Mouse (Mus musculus) limb, embryonic 10.5 days (tissue): ENCODE measurements at regions not wholly inside any gene's neighbourhood (a gene's known extent, or its start where the extent isn't known, plus 50 kb on each side); places are given as distances from the start of the nearest gene placed in this dataset.

Experiments used
- DNase-seq: peaks from one replicate; pipeline ENCODE4 v3.0.0-alpha.2; 2017; ENCODE audit warnings: low spot score
- H3K27ac ChIP-seq: fragments of 300-500 bp; sonication (generic); 2 replicates; pipeline ENCODE4 v1.5.1; 2016; ENCODE audit warnings: mild to moderate bottlenecking
- H3K27me3 ChIP-seq: fragments of 300-500 bp; sonication (generic); 2 replicates; pipeline ENCODE4 v1.6.1; 2016; ENCODE audit warnings: low read depth, mild to moderate bottlenecking; ENCODE audit not compliant: poor library complexity, severe bottlenecking
- H3K36me3 ChIP-seq: fragments of 300-500 bp; sonication (generic); 2 replicates; pipeline ENCODE4 v1.6.1; 2016; ENCODE audit warnings: mild to moderate bottlenecking, moderate library complexity
- H3K4me1 ChIP-seq: fragments of 300-500 bp; sonication (generic); 2 replicates; pipeline ENCODE4 v1.6.1; 2016
- H3K4me3 ChIP-seq: fragments of 300-500 bp; sonication (generic); 2 replicates; pipeline ENCODE4 v1.5.1; 2016; ENCODE audit warnings: mild to moderate bottlenecking, moderate library complexity
- H3K9me3 ChIP-seq: fragments of 300-500 bp; sonication (generic); replicated peaks from 2 replicates; pipeline ENCODE4 v1.6.1; 2016; ENCODE audit warnings: mild to moderate bottlenecking
- WGBS: fragments of 180-500 bp; shearing (Covaris S2); methylation state at CpG from one replicate; pipeline ENCODE4 v1.1.7; 2016; 5-methylcytosine and 5-hydroxymethylcytosine counted together

DNA sequence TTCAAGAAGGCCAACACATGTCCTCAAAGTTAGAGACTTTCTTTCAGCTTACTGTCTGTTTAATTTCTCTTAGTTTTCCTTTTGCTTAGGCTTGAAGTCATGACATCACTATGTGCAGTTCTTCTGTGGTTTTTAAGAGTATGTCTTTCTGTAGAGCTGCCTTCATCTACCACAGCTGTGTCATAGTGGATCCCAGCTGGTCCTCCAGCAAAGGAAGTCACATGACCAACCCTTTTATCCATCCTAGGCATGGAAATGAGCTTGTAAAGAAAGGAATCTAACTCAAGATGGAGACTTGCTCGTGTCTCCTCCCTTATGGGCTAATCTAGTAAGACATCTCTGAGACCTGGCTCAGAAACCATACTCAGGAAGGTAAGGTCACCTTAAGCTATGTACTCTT, 886.7 kb upstream of the Tenm2 start:
- H3K9me3 ChIP-seq: no peaks in the 10 kb centered on the region
- no peaks in the 10 kb centered on the region for H3K27me3 ChIP-seq
- no peak overlapping the region for H3K4me3 ChIP-seq
- no peaks in the 10 kb centered on the region for H3K4me1 ChIP-seq
- no peak for DNase-seq
- 68% methylated on average over 1 of the region's 1 CpGs for WGBS
- no peaks in the 10 kb centered on the region for H3K36me3 ChIP-seq
- no peak overlapping the region for H3K27ac ChIP-seq

DNA sequence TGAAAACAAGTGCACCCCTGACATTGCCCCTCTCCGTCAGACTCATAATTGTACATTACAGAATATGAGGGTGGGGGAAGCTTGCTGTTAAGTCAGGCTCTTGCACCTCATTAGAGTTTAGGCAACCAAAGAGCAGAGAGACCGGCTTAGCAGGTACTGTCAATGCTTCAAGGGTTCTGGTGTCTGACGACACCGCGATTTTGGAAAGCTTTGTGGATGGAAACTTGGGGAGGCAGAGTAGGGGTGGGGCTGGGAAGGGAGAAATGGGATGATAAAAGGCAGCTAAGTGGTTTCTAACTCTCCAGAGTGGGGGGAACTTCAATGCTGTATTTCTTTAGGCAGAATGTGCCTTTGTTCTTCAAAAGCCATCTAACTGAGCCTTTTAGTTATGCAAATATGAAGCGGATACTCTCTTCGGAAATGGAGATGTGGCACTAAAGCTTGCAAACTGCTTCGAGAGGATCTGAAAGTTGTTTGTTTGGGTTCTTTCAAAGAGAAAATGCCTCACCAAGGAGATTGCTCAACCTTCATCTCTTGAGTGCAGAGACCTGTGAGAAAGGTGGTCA, 885.4 kb upstream of the Tenm2 start:
- WGBS: 24% methylated on average over 8 of the region's 8 CpGs
- Histone ChIP-seq H3K27ac (no peak overlapping the region), H3K36me3 (no peaks in the 10 kb centered on the region), H3K4me1 (no peaks in the 10 kb centered on the region), H3K9me3 (no peaks in the 10 kb centered on the region), H3K27me3 (no peaks in the 10 kb centered on the region), H3K4me3 (no peak overlapping the region)
- DNase-seq: no peak

DNA sequence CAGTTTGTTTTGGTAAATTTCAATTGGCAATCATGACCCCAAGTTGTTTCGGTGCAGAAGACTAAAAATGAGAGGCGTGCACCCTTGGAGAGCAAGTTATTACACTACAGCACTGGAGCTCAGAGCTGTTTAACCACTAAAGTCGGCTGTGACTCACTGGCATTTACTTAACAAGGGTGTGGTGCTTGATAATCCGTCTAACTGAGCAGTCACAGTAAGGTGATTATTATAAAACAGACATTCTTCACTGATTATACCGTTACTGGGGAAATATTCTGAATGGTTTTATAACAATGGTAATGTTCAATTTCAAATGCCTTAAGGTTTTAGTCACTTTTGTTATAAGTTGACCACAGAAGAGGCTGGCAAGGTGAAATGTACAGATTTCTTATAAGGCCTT, 882.0 kb upstream of the Tenm2 start:
- Histone ChIP-seq H3K27ac (no peak overlapping the region), H3K36me3 (no peaks in the 10 kb centered on the region), H3K4me1 (no peaks in the 10 kb centered on the region), H3K9me3 (no peaks in the 10 kb centered on the region), H3K27me3 (no peaks in the 10 kb centered on the region), H3K4me3 (no peak overlapping the region)
- DNase-seq: no peak
- whole genome bisulfite sequencing: 86% methylated on average over 5 of the region's 5 CpGs

DNA sequence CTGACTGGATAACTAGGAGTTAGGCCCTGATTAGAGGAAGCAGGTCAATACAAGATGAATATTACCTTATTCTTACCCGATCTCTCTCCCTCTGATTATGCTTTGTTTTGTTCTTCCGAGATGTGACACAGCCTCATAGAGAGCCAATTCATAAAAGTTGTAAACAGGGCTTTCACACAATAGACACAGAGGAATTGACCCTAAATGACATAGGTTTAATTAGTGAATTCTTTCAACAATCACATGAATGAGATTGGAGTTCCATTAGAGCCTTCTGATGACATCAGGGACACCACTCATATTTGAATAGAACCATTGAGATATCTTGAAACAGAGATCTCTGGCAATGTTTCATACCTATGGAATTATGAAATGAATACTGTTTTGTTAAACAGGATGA, 856.4 kb upstream of the Tenm2 start:
- Histone ChIP-seq H3K9me3 (no peaks in the 10 kb centered on the region), H3K27ac (no peak overlapping the region), H3K36me3 (no peaks in the 10 kb centered on the region), H3K27me3 (no peaks in the 10 kb centered on the region), H3K4me3 (no peak overlapping the region), H3K4me1 (no peaks in the 10 kb centered on the region)
- DNase-seq: no peak
- 92% methylated on average over 2 of the region's 2 CpGs for WGBS

DNA sequence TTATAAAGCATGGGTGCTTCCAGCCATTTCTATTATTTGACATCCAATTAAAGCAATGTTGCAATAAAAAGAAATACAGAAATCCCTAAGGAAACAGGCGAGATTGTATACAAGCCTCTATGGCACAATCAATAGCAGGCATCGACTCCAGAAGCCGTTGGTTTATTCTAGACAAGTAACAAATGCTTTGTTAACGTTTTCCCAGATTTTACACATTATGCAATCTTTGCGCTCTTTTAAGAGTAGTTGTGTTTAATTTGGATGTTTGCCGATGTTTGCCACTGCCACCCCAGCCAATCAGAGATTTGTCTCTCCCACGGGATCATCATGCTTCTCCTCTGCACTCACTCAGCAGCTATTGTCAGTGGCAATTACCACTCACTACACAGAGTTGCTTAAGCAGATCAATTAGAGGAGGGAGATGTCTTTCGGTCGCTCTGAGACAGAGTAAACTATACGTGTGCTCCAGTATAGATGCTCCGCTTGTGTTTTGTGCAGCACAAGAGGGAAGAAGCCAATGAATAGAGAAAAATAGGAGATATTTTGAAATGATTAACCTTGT, 839.5 kb upstream of the Tenm2 start:
- DNase-seq: no peak
- no peak overlapping the region for H3K27ac ChIP-seq
- 87% methylated on average over 11 of the region's 11 CpGs for WGBS
- H3K36me3 ChIP-seq: no peaks in the 10 kb centered on the region
- no peaks in the 10 kb centered on the region for H3K9me3 ChIP-seq
- no peak overlapping the region for H3K4me3 ChIP-seq
- no peaks in the 10 kb centered on the region for H3K4me1 ChIP-seq
- H3K27me3 ChIP-seq: no peaks in the 10 kb centered on the region

DNA sequence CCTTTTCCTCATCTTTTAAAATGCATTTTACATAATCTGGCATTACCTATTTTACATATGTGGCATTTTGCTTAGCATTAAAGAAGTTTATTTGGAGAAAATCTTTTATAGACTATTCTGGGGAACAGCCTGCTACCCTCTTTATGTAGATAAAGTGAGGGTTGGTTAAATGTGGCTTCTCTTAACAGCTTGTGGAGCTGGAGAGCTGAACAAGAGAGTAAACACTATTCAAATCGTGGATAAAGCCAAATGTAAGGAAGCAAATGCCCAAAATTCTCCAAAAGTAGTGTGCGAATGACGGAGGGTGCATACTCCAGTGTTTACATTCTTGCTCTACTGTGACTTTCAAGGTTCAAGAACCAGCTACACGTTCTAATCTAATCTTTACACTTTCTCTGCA, 833.9 kb upstream of the Tenm2 start:
- Histone ChIP-seq H3K27me3 (no peaks in the 10 kb centered on the region), H3K36me3 (no peaks in the 10 kb centered on the region), H3K9me3 (no peaks in the 10 kb centered on the region), H3K4me1 (no peaks in the 10 kb centered on the region), H3K27ac (no peak overlapping the region), H3K4me3 (no peak overlapping the region)
- DNase-seq: no peak
- WGBS: 78% methylated on average over 4 of the region's 4 CpGs

DNA sequence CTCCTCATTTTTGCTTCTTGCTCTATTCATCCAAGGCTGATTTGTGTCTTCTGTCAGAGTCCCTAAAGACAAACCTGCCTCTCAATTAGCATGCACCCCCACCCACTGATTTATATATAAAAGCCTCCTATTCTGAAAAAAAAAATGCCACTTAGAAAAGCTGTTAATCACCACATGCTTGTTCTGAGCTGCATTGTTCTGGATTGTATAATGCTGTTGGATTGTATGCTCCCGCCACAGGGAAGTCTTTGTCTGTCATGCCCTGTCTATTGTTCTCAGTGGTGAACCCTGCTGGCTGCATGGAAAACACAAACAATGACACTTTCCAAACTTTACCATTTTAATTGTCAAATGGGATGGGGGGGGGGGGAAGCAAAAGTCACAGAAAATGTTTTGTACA, 831.9 kb upstream of the Tenm2 start:
- Histone ChIP-seq H3K36me3 (no peaks in the 10 kb centered on the region), H3K9me3 (no peaks in the 10 kb centered on the region), H3K4me1 (no peaks in the 10 kb centered on the region), H3K27me3 (no peaks in the 10 kb centered on the region), H3K4me3 (no peak overlapping the region), H3K27ac (no peak overlapping the region)
- no peak for DNase-seq
- WGBS: 72% methylated on average over 1 of the region's 1 CpGs

DNA sequence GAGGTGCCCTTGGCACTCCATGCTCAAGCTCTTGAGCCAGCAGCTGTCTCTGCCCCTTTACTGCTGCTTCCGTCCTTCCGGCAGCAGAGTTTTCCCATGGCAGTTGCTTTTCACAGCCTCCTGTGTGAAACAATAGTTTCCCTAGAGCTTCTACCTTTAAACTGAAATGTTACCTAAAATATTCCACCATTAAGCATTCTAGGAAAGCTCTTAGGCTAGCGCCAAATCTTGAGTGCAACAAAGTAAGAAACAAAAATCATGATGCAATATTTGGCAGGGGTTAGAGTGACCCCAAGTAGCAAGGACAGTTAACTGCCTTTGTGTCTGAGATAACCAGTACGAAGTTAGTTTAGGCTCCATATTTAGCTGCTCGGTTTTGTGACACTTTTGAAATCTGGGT, 830.3 kb upstream of the Tenm2 start:
- no peak overlapping the region for H3K4me3 ChIP-seq
- 91% methylated on average over 5 of the region's 5 CpGs for WGBS

DNA sequence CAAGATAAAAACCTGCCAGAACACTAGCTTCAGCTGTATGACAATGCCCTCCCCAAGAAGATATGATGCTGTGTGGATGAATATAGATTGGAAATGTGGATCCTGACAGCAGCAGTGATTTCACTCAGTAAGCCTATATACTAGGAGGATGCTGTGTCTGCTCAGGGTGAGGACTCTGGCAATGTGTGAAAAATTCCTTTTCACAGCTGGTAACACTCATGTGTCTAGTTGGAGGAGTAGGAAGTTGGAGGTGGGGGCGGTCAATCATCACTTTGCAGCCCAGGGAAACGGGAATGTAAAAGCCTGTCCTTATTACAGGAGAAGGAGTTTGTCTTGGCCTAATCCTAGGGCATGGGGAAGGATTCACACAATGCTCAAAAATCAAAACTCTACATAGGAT, 824.3 kb upstream of the Tenm2 start:
- Histone ChIP-seq H3K36me3 (no peaks in the 10 kb centered on the region), H3K27ac (no peak overlapping the region), H3K4me3 (no peak overlapping the region), H3K9me3 (no peaks in the 10 kb centered on the region), H3K27me3 (no peaks in the 10 kb centered on the region), H3K4me1 (no peaks in the 10 kb centered on the region)
- WGBS: 81% methylated on average over 2 of the region's 2 CpGs
- no peak for DNase-seq

More for the DNA sequence above, 830.3 kb upstream of the Tenm2 start:
- Histone ChIP-seq H3K4me1 (no peaks in the 10 kb centered on the region), H3K36me3 (no peaks in the 10 kb centered on the region), H3K27ac (no peak overlapping the region), H3K27me3 (no peaks in the 10 kb centered on the region), H3K9me3 (no peaks in the 10 kb centered on the region)
- no peak for DNase-seq

DNA sequence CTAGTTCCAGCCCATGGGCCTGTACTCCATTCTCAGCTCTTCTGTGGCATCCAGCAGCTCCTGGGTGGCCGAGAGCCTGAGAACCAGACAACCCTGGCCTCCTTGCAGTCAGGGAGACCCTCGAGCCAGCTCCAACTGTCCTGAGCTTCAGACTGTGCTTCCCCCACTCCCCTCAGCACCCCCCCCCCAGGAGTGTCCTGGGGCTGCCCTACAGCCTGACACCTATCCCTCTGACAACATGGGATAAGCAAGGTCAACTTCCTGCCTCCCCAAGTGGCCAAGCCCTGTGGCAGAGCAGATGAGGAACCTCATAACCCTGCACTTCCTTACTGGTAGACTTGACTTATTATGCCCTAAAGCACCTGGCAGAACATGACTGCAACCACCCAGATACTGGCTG, 823.1 kb upstream of the Tenm2 start:
- no peak overlapping the region for H3K4me3 ChIP-seq
- no peaks in the 10 kb centered on the region for H3K27me3 ChIP-seq
- H3K4me1 ChIP-seq: no peaks in the 10 kb centered on the region
- no peaks in the 10 kb centered on the region for H3K9me3 ChIP-seq
- H3K27ac ChIP-seq: no peak overlapping the region
- 66% methylated on average over 2 of the region's 2 CpGs for WGBS
- no peak for DNase-seq
- H3K36me3 ChIP-seq: no peaks in the 10 kb centered on the region

DNA sequence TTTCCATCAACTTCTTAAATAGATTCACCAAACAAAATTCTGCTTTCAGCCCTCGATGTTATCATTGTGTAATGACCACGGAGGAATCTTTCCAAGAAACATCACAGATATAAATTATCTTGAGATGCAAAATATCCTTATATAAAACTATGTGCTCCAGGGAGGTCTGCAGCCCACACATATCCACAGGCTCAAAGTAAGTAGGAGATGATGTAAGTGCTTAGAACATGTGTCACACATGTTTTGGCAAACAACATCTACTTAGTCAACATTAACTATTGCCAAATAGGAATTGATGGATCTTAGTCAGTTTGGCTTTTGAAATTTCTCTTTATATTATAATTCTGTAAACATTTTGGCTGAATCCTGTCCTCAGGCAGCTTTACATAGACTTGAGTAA, 800.8 kb upstream of the Tenm2 start:
- no peak for DNase-seq
- Histone ChIP-seq H3K27me3 (no peaks in the 10 kb centered on the region), H3K4me1 (no peaks in the 10 kb centered on the region), H3K4me3 (no peak overlapping the region), H3K27ac (no peak overlapping the region), H3K36me3 (no peaks in the 10 kb centered on the region), H3K9me3 (no peaks in the 10 kb centered on the region)
- 87% methylated on average over 2 of the region's 2 CpGs for WGBS

DNA sequence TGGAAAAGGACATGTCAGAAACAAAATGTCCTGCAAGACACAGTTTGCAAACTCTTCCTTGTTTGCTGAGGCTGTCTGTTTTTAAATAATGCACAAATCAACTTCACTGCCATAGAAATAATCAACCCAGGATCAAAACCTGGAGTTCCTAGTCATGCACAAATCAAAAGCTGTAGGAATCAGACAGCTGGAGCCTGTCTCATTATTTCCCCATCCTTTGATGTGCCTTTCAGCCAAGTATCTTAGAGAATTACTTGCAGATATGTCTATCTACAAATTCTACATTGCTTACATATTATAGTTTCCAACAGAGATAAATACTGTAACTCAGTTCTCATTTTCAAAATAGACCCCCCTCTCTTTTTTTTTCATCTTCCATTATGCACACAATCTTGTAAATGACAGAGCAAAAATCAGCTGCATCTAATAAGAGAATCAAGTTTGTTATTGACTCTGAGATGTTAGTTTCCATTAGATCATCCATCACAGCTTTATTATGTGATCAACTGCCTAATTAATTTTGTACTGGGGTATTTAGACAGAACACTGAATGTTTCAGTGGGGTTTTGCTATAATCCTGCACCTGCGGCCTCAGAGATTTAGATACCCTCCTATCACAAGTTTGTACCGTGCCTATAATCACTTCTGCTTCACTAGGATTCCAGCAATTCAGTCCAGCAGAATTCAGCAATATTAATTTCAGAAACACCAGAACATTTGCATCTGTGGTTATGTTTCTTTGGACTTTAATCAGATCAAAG, 798.9 kb upstream of the Tenm2 start:
- 84% methylated on average over 2 of the region's 2 CpGs for whole genome bisulfite sequencing
- Histone ChIP-seq H3K27me3 (no peaks in the 10 kb centered on the region), H3K36me3 (no peaks in the 10 kb centered on the region), H3K4me1 (no peaks in the 10 kb centered on the region), H3K4me3 (no peak overlapping the region), H3K27ac (no peak overlapping the region), H3K9me3 (no peaks in the 10 kb centered on the region)
- no peak for DNase-seq

DNA sequence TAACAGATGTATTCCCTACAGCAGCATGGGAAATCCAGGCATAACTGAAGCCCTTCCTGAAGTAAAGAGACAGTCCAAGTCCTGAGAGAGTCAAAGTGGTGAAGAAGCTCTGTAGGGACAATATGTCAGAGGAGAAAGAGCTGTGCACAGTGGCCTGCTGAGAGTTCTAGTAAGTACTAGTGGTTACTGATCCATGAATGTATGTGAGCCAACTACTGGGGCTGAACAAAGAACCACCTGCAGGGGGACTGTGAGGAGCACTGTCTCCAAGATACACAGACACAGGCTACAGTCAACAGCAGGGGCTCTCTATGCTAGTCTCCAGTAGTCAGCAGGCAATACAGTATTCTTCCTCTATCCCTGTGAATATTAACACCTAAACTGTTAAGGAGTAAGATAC, 785.9 kb upstream of the Tenm2 start:
- H3K27me3 ChIP-seq: no peaks in the 10 kb centered on the region
- DNase-seq: no peak
- H3K4me1 ChIP-seq: no peaks in the 10 kb centered on the region
- H3K4me3 ChIP-seq: no peak overlapping the region
- no peaks in the 10 kb centered on the region for H3K9me3 ChIP-seq
- H3K36me3 ChIP-seq: no peaks in the 10 kb centered on the region
- H3K27ac ChIP-seq: no peak overlapping the region

DNA sequence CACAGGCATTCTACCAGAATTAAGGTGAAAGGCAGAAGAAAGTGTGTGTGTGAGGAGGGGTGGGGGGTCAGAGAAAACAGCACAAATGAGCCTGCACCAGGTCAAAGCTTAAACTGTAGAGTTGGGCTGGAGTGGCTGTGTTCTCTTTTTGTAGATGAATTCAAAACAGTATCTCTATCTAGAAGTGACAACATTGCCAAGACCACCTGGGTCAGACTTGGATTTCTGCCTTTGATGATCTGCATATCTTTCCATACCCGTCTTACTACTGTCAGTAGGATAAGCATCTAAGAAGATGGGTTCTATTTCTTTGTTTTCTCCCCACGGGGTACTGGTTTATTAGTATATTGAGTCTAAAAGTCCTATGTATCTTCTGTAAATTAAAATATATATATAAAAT, 742.4 kb upstream of the Tenm2 start:
- 91% methylated on average over 2 of the region's 2 CpGs for WGBS
- H3K27ac ChIP-seq: no peak overlapping the region

More for the DNA sequence above, 742.4 kb upstream of the Tenm2 start:
- H3K9me3 ChIP-seq: no peaks in the 10 kb centered on the region
- H3K4me3 ChIP-seq: no peak overlapping the region
- no peaks in the 10 kb centered on the region for H3K27me3 ChIP-seq
- no peak for DNase-seq
- H3K4me1 ChIP-seq: no peaks in the 10 kb centered on the region
- H3K36me3 ChIP-seq: no peaks in the 10 kb centered on the region
